Mouse (Mus musculus): ENCODE results near the gene Trim80. TPM values are rescaled to one million over a fixed set of nuclear protein-coding genes. Genes with fewer than 3 reads are reported as not detected.

Gene Trim80
- polyA plus RNA-seq (2021), result not detected

GRCm38 (mm10) chr11:115439906-115440595 is at the start of gene Trim80:
Gene Trim80 (plus strand): TSS chr11:115440545.
- no peaks in the 10 kb centered on the region for H3K27me3 ChIP-seq
- CTCF ChIA-PET, result interaction anchor here (1.0 to 2.1 kb wide), 3 partner anchors 9 to 31 kb away, joined by 3 to 9 read pairs (median 4); no protein-coding TSS in a partner anchor
- POLR2A ChIA-PET, result no interaction called here
- ATAC-seq, result no peak
- in situ Hi-C loops (cut with MboI; ENCODE audit: low pct_unique_long_range_greater_than_20kb), result no loop called here
- DNase-seq (ENCODE audit: low read depth, low spot score), result no peak
- no peak for TF ChIP-seq CTCF (IDR thresholded peaks at IDR 0.05)

GRCm38 (mm10) chr11:115391358-115391757 is 49.0 kb upstream of the Trim80 start:
- ChIA-PET CTCF (no interaction called here), POLR2A (interaction anchor here (0.9 kb wide), 1 partner anchor 21 kb away, joined by 3 read pairs; no protein-coding TSS in a partner anchor)
- no peaks in the 10 kb centered on the region for H3K27me3 ChIP-seq
- in situ Hi-C loops (cut with MboI; ENCODE audit: low pct_unique_long_range_greater_than_20kb), result no loop called here
- ATAC-seq (no peak), DNase-seq (ENCODE audit: low read depth, low spot score) (no peak)
- TF ChIP-seq CTCF (IDR thresholded peaks at IDR 0.05), result no peak

- DNase-seq (ENCODE audit: low read depth, low spot score) (no peak), ATAC-seq (no peak)
- H3K27me3 ChIP-seq, result no peaks in the 10 kb centered on the region
- TF ChIP-seq CTCF (IDR thresholded peaks at IDR 0.05), result no peak
- in situ Hi-C loops (cut with MboI; ENCODE audit: low pct_unique_long_range_greater_than_20kb), result no loop called here
- ChIA-PET CTCF (no interaction called here), POLR2A (interaction anchor here (0.7 kb wide), 1 partner anchor 93 kb away, joined by 3 read pairs; no protein-coding TSS in a partner anchor)
These were observed 46.5 kb upstream of the Trim80 start for GRCm38 (mm10) chr11:115393721-115394325.

GRCm38 (mm10) chr11:115398085-115398484 is 42.3 kb upstream of the Trim80 start:
- ATAC-seq (no peak), DNase-seq (ENCODE audit: low read depth, low spot score) (no peak)
- no peak for TF ChIP-seq CTCF (IDR thresholded peaks at IDR 0.05)
- H3K27me3 ChIP-seq, result no peaks in the 10 kb centered on the region
- in situ Hi-C loops (cut with MboI; ENCODE audit: low pct_unique_long_range_greater_than_20kb), result no loop called here
- ChIA-PET POLR2A (no interaction called here), CTCF (no interaction called here)

GRCm38 (mm10) chr11:115400126-115400525 is 40.2 kb upstream of the Trim80 start:
- no peak for TF ChIP-seq CTCF (IDR thresholded peaks at IDR 0.05)
- DNase-seq (ENCODE audit: low read depth, low spot score) (no peak), ATAC-seq (no peak)
- in situ Hi-C loops (cut with MboI; ENCODE audit: low pct_unique_long_range_greater_than_20kb), result no loop called here
- ChIA-PET POLR2A (interaction anchor here (1.1 kb wide), 1 partner anchor 10 kb away, joined by 3 read pairs; no protein-coding TSS in a partner anchor), CTCF (interaction anchor here (1.5 kb wide), 1 partner anchor 46 kb away, joined by 3 read pairs; no protein-coding TSS in a partner anchor)
- H3K27me3 ChIP-seq, result no peaks in the 10 kb centered on the region

GRCm38 (mm10) chr11:115400630-115401391 is 39.5 kb upstream of the Trim80 start:
- ChIA-PET POLR2A (interaction anchor here (1.1 kb wide), 1 partner anchor 11 kb away, joined by 3 read pairs; no protein-coding TSS in a partner anchor), CTCF (interaction anchor here (1.5 kb wide), 1 partner anchor 47 kb away, joined by 3 read pairs; no protein-coding TSS in a partner anchor)
- TF ChIP-seq CTCF (IDR thresholded peaks at IDR 0.05), result no peak
- in situ Hi-C loops (cut with MboI; ENCODE audit: low pct_unique_long_range_greater_than_20kb), result no loop called here
- DNase-seq (ENCODE audit: low read depth, low spot score), result no peak
- no peak for ATAC-seq
- no peaks in the 10 kb centered on the region for H3K27me3 ChIP-seq

- no peak for TF ChIP-seq CTCF (IDR thresholded peaks at IDR 0.05)
These were observed 36.8 kb upstream of the Trim80 start, which contains the start of gene Mrpl58 for GRCm38 (mm10) chr11:115403338-115404124. Gene Mrpl58 (plus strand): TSS chr11:115403752.

GRCm38 (mm10) chr11:115405723-115406122 is 34.6 kb upstream of the Trim80 start:
- no peak for DNase-seq (ENCODE audit: low read depth, low spot score)
- CTCF ChIA-PET, result interaction anchor here (1.5 kb wide), 1 partner anchor 52 kb away, joined by 6 read pairs; no protein-coding TSS in a partner anchor
- POLR2A ChIA-PET, result interaction anchor here (0.9 kb wide), 1 partner anchor 14 kb away, joined by 3 read pairs; the partner anchor contains the start of genes Atp5h and Kctd2
- no peak for ATAC-seq
- in situ Hi-C loops (cut with MboI; ENCODE audit: low pct_unique_long_range_greater_than_20kb), result no loop called here
- TF ChIP-seq CTCF (IDR thresholded peaks at IDR 0.05), result no peak
- no peaks in the 10 kb centered on the region for H3K27me3 ChIP-seq

More at GRCm38 (mm10) chr11:115403338-115404124, 36.8 kb upstream of the Trim80 start, which contains the start of gene Mrpl58:
- DNase-seq (ENCODE audit: low read depth, low spot score) (no peak), ATAC-seq (peak; percentile 72)
- in situ Hi-C loops (cut with MboI; ENCODE audit: low pct_unique_long_range_greater_than_20kb), result no loop called here
- POLR2A ChIA-PET, result interaction anchor here (0.9 to 1.1 kb wide), 2 partner anchors 9 to 37 kb away, joined by 4 read pairs; no protein-coding TSS in a partner anchor
- CTCF ChIA-PET, result interaction anchor here (0.8 to 1.0 kb wide), 2 partner anchors 9 to 24 kb away, joined by 3 read pairs; no protein-coding TSS in a partner anchor
- H3K27me3 ChIP-seq, result no peaks in the 10 kb centered on the region

- no peaks in the 10 kb centered on the region for H3K27me3 ChIP-seq
- ChIA-PET POLR2A (interaction anchor here (0.9 kb wide), 1 partner anchor 13 kb away, joined by 3 read pairs; the partner anchor contains the start of genes Atp5h and Kctd2), CTCF (no interaction called here)
- no peak for TF ChIP-seq CTCF (IDR thresholded peaks at IDR 0.05)
- no peak for DNase-seq (ENCODE audit: low read depth, low spot score)
- ATAC-seq, result no peak
- in situ Hi-C loops (cut with MboI; ENCODE audit: low pct_unique_long_range_greater_than_20kb), result no loop called here
These were observed 33.4 kb upstream of the Trim80 start for GRCm38 (mm10) chr11:115406858-115407401.

All from Patski (cell line).